Mouse (Mus musculus): ENCODE measurements around the gene Egln1. TPM values are rescaled to one million over a fixed set of nuclear protein-coding genes. Genes with fewer than 3 reads are reported as not detected.

The Egln1 gene
- polyA plus RNA-seq, 1 experiment from 2014 or later, result 3.2 TPM

- ATAC-seq (no peak), DNase-seq (no peak)
- 78% methylated on average over 6 of the region's 6 CpGs for WGBS (ENCODE audit: insufficient replicate concordance)
- Histone ChIP-seq H3K36me3 (replicated peaks; ENCODE audit: insufficient read depth, low read length) (peaks cover 29% of the 10 kb centered on the region), H3K4me1 (ENCODE audit: insufficient read depth) (peaks cover 16% of the 10 kb centered on the region), H3K4me3 (ENCODE audit: low read depth, low read length) (no peak overlapping the region), H3K4me2 (ENCODE audit: low read depth, low read length) (no peak overlapping the region), H3K9me3 (ENCODE audit: low read length) (no peaks in the 10 kb centered on the region), H3K9ac (replicated peaks) (no peak overlapping the region), H3K27me3 (ENCODE audit: insufficient read depth, low read length) (no peaks in the 10 kb centered on the region), H3K27ac (ENCODE audit: low read depth) (no peak overlapping the region)
- TF ChIP-seq CTCF (IDR thresholded peaks at IDR 0.05; ENCODE audit: low read depth), result no peak
- TF ChIP-seq EP300 (IDR thresholded peaks at IDR 0.05; ENCODE audit: low read depth), result no peak
Measured at GRCm38 (mm10) chr8:124869708-124870107, 79.4 kb downstream of the Egln1 start.

- H3K27me3 ChIP-seq (ENCODE audit: insufficient read depth, low read length), result no peaks in the 10 kb centered on the region
- H3K36me3 ChIP-seq (replicated peaks; ENCODE audit: insufficient read depth, low read length), result peaks cover 4% of the 10 kb centered on the region; the same call in 1 of the 2 replicates
Measured at GRCm38 (mm10) chr8:124867126-124867525, 82.0 kb downstream of the Egln1 start.

DNA sequence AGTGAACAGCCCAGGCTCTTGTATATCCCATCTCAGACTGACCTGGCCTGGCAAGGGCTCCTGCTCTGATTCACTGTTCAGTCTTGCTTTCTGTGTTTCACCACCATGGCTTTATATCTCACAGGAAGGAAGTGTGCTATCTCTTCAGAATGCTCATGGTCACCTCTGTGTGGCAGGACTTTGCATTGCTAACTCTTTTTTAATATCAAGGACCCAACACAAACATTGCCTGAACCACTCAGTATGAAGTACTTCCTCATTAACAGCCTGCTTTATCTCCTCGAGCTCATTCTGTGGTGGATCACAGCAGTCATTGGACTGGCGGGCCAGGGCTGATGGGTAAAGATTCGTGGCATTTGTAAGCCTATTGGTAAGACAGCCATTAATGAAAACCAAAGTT, 82.5 kb downstream of the Egln1 start:
- H3K27me3 ChIP-seq (ENCODE audit: insufficient read depth, low read length), result no peaks in the 10 kb centered on the region
- no peak for TF ChIP-seq EP300 (IDR thresholded peaks at IDR 0.05; ENCODE audit: low read depth)
- no peak for TF ChIP-seq CTCF (IDR thresholded peaks at IDR 0.05; ENCODE audit: low read depth)
- H3K27ac ChIP-seq (ENCODE audit: low read depth), result no peak overlapping the region
- H3K4me1 ChIP-seq (ENCODE audit: insufficient read depth), result peaks cover 27% of the 10 kb centered on the region
- no peak for ATAC-seq
- H3K4me2 ChIP-seq (ENCODE audit: low read depth, low read length), result no peak overlapping the region
- no peak overlapping the region for H3K4me3 ChIP-seq (ENCODE audit: low read depth, low read length)
- no peaks in the 10 kb centered on the region for H3K9me3 ChIP-seq (ENCODE audit: low read length)
- 36% methylated on average over 3 of the region's 3 CpGs for WGBS (ENCODE audit: insufficient replicate concordance)
- H3K9ac ChIP-seq (replicated peaks), result no peak overlapping the region
- no peaks in the 10 kb centered on the region for H3K36me3 ChIP-seq (replicated peaks; ENCODE audit: insufficient read depth, low read length)
- no peak for DNase-seq

More at GRCm38 (mm10) chr8:124867126-124867525, 82.0 kb downstream of the Egln1 start:
- TF ChIP-seq CTCF (IDR thresholded peaks at IDR 0.05; ENCODE audit: low read depth), result no peak
- no peak for TF ChIP-seq EP300 (IDR thresholded peaks at IDR 0.05; ENCODE audit: low read depth)
- Histone ChIP-seq H3K4me1 (ENCODE audit: insufficient read depth) (peaks cover 25% of the 10 kb centered on the region), H3K9ac (replicated peaks) (no peak overlapping the region), H3K4me2 (ENCODE audit: low read depth, low read length) (no peak overlapping the region), H3K9me3 (ENCODE audit: low read length) (no peaks in the 10 kb centered on the region), H3K27ac (ENCODE audit: low read depth) (no peak overlapping the region), H3K4me3 (ENCODE audit: low read depth, low read length) (no peak overlapping the region)
- WGBS (ENCODE audit: insufficient replicate concordance), result 63% methylated on average over 2 of the region's 2 CpGs
- DNase-seq (no peak), ATAC-seq (no peak)

GRCm38 (mm10) chr8:124863729-124864128, 85.4 kb downstream of the Egln1 start:
- ATAC-seq (no peak), DNase-seq (peak; percentile 28)
- Histone ChIP-seq H3K36me3 (replicated peaks; ENCODE audit: insufficient read depth, low read length) (peaks cover 10% of the 10 kb centered on the region), H3K9me3 (ENCODE audit: low read length) (no peaks in the 10 kb centered on the region), H3K4me2 (ENCODE audit: low read depth, low read length) (peak overlapping the region; percentile 89), H3K27ac (ENCODE audit: low read depth) (peak overlapping the region; percentile 94), H3K9ac (replicated peaks) (peak overlapping the region; percentile 97), H3K27me3 (ENCODE audit: insufficient read depth, low read length) (no peaks in the 10 kb centered on the region), H3K4me3 (ENCODE audit: low read depth, low read length) (peak overlapping the region; percentile 95), H3K4me1 (ENCODE audit: insufficient read depth) (peaks cover 29% of the 10 kb centered on the region)
- 3% methylated on average over 8 of the region's 8 CpGs for WGBS (ENCODE audit: insufficient replicate concordance)
- TF ChIP-seq CTCF (IDR thresholded peaks at IDR 0.05; ENCODE audit: low read depth) (no peak), EP300 (IDR thresholded peaks at IDR 0.05; ENCODE audit: low read depth) (no peak)

DNA sequence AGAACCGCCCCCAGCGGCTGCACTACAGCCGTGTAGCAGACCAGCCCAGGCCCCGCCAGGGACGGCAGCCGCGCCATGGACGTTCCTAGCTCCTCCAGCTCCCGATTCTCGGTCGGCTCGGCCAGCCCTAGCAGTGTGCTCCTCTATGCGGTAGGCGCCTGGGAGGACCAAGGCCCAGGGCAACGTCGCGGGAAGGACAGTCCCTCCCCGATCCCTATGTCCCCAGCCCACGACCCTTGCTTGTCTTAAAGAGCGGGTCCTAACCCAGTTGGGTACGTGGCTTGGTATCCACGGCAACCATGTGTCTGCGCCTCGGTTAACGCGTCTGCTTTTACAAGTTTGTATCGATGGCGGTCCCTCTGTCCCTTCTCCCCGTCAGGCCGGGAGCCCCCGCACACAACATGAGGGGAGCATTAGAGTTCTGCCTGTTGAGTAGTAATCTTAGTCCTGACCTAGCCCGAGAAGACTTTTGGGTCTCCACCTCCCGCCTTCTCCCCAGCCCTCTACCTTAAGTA, 85.9 kb downstream of the Egln1 start:
- DNase-seq (no peak), ATAC-seq (peak; percentile 33; the same call in 1 of the 2 replicates)
- peaks cover 29% of the 10 kb centered on the region for H3K4me1 ChIP-seq (ENCODE audit: insufficient read depth)
- peaks cover 11% of the 10 kb centered on the region for H3K36me3 ChIP-seq (replicated peaks; ENCODE audit: insufficient read depth, low read length)
- peak overlapping the region; percentile 89 for H3K4me2 ChIP-seq (ENCODE audit: low read depth, low read length)
- peak overlapping the region; percentile 95 for H3K4me3 ChIP-seq (ENCODE audit: low read depth, low read length)
- H3K27ac ChIP-seq (ENCODE audit: low read depth), result peak overlapping the region; percentile 94
- TF ChIP-seq CTCF (IDR thresholded peaks at IDR 0.05; ENCODE audit: low read depth) (peak; percentile 22; the same call in 1 of the 2 replicates), EP300 (IDR thresholded peaks at IDR 0.05; ENCODE audit: low read depth) (no peak)
- H3K9me3 ChIP-seq (ENCODE audit: low read length), result no peaks in the 10 kb centered on the region
- under 1% methylated on average over 32 of the region's 33 CpGs for WGBS (ENCODE audit: insufficient replicate concordance)
- no peaks in the 10 kb centered on the region for H3K27me3 ChIP-seq (ENCODE audit: insufficient read depth, low read length)
- H3K9ac ChIP-seq (replicated peaks), result peak overlapping the region; percentile 97

DNA sequence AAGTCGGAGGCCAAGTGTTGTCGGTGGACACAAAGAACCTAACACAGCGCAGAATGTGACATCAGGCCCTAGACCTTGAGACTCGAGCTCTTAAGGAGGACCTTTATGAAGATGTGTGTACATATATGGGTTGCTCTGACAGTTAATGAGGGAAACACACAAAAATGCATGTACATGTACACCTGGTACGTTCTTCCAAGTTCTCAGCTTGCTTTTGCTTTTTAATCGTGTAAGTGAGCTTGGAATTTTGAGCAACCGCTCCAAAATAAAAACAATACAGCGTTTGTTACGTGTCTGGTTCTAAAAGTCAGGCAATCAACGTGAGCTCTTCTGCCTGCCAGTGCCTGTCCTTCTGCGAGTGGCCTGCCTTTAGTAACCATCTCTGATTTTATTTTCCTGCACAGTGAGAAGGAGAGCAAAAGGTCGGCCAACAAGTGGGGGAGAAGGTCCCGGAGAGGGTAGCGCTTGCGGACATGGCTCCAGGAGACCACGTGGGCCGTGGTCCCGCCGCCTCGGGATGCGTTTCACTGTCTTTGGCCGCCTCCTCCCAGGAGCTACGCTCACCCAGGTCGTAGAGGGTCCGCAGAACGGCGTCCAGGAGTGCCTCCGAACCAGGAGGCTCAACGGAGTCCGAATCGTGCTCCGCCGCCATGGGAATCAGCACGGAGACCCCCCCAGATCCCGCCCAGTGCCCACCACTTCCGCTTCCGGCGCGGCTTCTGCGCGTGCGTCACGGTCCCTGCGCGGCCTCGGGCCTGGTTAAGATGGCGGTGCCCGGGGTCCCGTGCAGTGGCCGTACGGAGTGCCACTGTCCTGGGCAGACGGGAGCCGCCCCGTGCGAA, 86.6 kb downstream of the Egln1 start, which contains the start of the genes Gnpat and 2810004N23Rik:
Gene Gnpat (plus strand): TSS at position 713 of the 842 bp plus-strand sequence.
Gene 2810004N23Rik (minus strand): TSS at position 800 of the 842 bp plus-strand sequence.
- Histone ChIP-seq H3K27me3 (ENCODE audit: insufficient read depth, low read length) (no peaks in the 10 kb centered on the region), H3K9me3 (ENCODE audit: low read length) (no peaks in the 10 kb centered on the region), H3K27ac (ENCODE audit: low read depth) (peak within 1 kb of the TSS; percentile 94), H3K4me1 (ENCODE audit: insufficient read depth) (peaks cover 29% of the 10 kb centered on the region), H3K9ac (replicated peaks) (peak within 1 kb of the TSS; percentile 97), H3K4me2 (ENCODE audit: low read depth, low read length) (peak within 1 kb of the TSS; percentile 89), H3K4me3 (ENCODE audit: low read depth, low read length) (peak within 1 kb of the TSS; percentile 95), H3K36me3 (replicated peaks; ENCODE audit: insufficient read depth, low read length) (peaks cover 18% of the 10 kb centered on the region)
- TF ChIP-seq CTCF (IDR thresholded peaks at IDR 0.05; ENCODE audit: low read depth), result no peak
- TF ChIP-seq EP300 (IDR thresholded peaks at IDR 0.05; ENCODE audit: low read depth), result no peak
- ATAC-seq (peak; percentile 96), DNase-seq (peak; percentile 93)
- under 1% methylated on average over 54 of the region's 55 CpGs for WGBS (ENCODE audit: insufficient replicate concordance)

Measured in liver, postnatal 0 days (tissue).